Mouse (Mus musculus) c-Kit-positive CD71-negative TER-119-negative erythroid progenitor cells, embryonic 14.5 days (primary cell): ENCODE results near the gene Alpi.

Source experiments
- DNase-seq: peaks from one replicate; pipeline ENCODE4 v3.0.0-alpha.2; 2013; ENCODE audit warnings: low read depth

The Alpi gene

GRCm38 (mm10) chr1:87101411-87101810 is at the start of gene Alpi:
TSS of gene Alpi (minus strand) at chr1:87101606.
- no peak for DNase-seq

GRCm38 (mm10) chr1:87149422-87149821 is 48.0 kb upstream of the Alpi start:
- DNase-seq, result no peak

DNA sequence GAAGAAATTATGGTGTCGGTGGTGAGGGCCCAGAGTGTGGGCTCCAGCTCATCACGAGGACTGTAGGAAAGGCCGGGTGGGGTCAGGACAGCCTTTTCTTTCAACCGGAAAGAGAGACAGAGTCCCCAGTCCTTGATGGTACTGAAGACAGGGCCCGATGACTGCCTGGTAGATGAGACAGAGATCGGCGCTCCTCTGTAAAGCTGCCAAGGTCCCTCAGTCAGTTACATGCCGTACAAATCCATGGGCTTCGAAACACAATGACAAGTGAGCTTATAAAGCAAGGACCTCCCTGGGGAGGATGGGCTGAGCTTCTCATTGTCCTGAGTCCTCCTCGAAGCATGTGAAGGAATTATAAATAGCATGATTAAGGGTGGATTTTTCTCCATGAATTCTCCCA is 41.7 kb upstream of the Alpi start:
- no peak for DNase-seq

GRCm38 (mm10) chr1:87142456-87142855 is 41.0 kb upstream of the Alpi start:
- DNase-seq, result no peak

DNA sequence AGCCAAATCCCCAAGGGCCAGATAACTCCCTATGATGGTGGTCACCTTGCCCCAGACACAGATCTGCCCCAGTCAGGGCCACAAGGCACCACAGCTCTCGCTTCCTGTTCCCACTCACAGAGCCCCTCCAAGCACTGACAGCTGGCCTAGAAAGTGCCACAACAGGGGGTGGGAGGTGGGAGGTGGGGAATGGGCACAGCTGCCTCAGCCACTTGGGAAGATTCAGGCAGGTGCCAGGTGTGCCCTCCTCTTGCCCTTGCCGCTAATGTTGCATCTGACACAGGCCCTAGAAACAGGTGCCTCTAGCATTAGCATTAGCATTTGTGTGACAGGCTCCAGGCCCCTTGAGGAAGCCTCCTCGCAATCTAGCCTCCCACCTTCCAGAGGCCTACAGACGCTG is 40.1 kb upstream of the Alpi start:
- DNase-seq, result no peak

DNA sequence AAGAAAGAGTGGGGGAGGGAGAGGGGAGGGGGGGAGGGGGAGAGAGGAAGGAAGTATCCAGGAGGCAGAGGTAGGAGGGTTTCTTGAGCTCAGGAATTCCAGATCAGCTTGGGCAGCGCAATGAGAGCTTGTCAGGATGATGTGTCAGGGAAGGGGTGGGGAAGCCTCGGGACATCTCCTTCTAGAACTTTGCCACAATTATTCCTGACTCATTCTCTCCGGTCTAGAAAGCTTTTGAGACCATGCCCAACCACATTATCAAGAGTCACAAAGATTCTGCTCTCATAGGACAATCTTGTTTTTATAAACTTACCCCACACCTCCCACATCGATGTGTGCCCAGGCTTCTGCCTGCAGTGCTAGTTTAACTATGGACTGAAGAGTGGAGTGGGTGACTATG is 30.4 kb upstream of the Alpi start:
- DNase-seq, result no peak

DNA sequence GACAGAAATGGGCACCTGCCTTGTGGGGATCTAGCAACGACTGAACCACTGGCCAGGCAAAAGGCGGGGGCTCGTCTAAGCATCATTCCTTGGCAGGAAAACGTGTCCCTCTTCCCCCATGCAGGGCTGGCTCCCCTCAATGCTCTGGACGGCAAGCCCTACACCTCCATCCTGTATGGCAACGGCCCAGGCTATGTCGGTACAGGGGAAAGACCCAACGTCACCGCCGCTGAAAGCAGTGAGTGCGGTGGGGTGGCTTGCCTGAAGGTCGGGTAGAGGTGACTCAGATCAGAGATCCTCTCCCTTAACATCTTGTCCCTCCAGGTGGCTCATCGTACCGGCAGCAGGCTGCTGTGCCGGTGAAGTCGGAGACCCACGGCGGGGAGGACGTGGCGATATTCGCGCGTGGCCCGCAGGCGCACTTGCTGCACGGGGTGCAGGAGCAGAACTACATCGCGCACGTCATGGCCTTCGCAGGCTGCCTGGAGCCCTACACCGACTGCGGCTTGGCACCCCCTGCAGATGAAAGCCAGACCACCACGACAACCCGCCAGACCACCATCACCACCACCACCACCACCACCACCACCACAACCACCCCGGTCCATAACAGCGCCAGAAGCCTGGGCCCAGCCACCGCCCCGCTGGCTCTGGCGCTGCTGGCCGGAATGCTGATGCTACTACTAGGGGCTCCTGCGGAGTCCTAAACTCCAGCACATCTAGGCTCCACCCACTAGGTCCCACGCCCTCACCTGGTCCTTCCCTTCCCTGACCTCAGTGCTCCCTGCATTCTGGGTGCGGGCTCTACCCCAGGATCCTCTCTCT is 26.0 kb upstream of the Alpi start:
- DNase-seq, result no peak

DNA sequence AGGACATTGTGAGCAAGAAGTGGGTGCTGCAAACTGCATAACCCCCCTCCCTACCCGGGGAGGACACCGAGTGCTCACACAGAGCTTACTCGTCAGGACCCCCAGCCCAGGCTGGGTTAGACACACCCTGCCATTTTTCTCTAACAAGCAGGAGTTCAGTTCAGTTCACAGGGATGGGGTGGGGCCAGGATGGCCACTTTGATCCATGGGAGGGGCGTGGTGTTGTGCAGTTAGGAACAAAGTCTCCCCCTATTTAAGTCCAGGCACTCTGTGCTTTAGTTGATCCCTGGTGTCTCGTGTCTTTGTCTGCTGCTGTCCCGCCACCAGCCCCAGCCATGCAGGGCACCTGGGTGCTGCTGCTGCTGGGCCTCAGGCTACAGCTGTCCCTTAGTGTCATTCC is 23.3 kb upstream of the Alpi start, which contains the start of gene Akp3:
Gene Akp3 (plus strand): TSS at position 301 of the 400 bp plus-strand sequence.
- DNase-seq, result no peak

DNA sequence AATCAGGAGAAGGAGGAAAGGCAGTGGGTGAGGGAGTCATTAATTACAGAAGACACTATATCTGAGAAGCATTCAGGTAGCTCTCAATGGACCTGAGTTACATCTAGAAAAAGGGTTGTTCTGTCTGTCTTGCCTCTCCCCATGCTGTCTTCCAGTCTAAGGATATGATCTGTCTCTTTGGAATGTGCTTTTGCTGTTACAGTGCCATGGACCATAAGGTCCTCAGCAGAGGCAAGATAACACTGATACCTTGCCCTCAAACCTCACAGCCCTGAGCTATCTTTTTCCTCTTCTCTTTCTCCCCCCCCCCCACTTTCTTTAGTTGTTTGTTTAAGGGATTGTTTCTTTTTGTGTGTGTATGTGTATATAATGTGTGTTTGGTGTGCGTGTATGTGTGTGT is 13.4 kb upstream of the Alpi start:
- no peak for DNase-seq

DNA sequence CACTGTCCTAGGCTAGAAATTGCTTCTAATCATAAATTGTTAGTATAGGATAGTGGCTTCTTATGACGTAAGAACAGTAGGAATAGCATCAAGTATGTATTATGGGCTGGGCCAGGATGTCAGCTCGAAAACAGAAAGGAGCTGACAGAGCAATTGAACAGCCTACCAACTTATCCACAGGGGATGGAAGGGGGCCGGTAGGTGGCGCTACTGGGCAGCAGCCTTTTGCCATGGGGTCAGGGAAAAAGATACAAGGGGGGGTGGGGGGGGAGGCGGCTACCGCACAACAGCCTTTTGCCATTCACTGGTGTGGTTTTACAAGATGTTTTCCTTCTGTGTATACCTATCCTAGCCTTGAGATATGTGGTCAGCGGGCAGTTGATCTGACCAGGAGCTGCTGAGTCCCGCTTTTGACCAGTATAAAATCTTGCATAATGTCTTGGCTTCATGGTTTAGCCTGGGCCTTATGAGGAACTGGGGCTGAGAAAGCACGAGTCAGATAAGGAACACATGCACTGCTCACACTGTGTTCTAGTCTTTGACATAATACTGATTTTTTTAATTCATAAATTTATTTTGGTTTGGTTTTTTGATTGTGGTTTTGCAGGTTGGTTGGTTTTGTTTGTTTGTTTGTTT is 10.4 kb upstream of the Alpi start:
- DNase-seq, result peak; percentile 16

DNA sequence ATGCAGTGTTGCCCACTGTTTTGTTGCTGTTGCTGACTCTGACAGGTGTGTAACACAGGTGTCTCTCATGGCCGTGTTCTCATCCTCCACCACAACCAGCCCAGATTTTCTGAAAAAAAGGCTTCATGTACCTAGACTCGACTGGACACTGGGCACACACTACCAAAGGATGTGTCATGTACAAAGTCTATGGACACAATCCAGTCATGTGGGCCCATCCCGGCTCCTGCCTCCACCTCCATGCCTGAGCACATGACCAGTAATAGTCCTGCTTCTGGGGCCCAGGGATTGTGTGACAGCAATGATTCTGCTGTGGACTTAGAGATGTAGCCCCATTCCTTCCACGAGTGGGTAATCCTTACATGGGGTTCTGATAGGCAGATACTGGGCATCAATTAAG is 7.2 kb upstream of the Alpi start:
- no peak for DNase-seq

DNA sequence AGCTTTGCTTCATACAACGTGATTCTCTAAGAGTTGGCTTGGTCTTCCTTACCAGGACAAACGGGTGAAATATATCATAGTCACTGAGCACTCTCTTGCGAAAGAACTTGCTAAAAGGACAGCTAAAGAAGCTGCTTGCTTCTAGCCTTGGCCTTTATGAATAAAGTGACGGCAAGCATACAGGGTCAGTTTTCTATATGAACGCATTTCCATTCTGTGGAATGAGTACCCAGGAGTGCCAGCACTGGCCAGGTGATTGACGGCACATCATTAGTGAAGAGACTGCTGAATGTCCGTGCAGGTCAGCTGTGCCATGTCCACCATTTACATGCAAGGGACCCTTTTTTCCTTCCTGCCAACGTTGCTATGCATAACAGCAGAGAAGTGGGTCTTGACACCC is 5.1 kb upstream of the Alpi start:
- no peak for DNase-seq

GRCm38 (mm10) chr1:87103936-87104335 is 2.5 kb upstream of the Alpi start:
- no peak for DNase-seq

DNA sequence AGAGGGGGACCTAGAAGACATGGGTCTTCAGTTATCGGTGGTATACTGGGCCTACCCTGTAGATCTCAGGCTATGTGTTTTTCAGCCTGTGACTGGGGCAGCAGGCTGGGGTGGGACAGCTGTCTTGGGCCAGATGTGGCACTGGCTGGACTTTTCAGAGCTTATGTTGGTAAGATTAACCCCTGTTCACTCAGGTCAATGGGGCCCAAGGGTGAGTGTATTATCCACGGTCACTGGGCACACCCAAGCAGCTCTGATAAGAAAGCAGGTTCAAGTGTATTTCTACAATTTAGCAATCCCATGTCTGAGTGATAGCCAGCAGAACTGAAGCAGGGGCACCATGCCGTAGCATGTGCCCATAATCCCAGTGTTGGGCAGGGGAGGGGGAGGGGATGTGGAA is 708 bp upstream of the Alpi start:
- DNase-seq, result no peak

- DNase-seq, result peak; percentile 36
Measured at GRCm38 (mm10) chr1:87098358-87098975, 2.9 kb downstream of the Alpi start.

- DNase-seq, result no peak
Measured at GRCm38 (mm10) chr1:87095642-87096041, 5.8 kb downstream of the Alpi start.

DNA sequence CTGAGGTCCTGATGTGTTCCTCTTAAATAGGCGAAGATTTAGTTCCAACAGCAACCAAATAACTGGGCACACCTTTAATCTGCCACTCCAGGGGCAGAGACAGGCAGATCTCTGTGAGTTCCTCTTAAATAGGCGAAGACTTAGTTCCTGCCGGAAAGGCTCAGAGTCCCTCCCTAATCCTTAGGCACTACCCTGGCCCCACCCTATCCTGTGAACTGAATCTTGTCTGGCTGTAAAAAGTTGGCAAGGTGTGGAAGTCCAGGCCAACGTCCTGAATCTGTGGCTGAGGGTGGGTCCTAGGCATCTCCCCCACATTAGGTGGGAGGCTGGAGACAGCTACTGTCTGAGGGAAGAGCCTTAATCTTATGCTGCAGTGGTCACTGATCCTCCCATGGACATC is 11.6 kb downstream of the Alpi start, which contains the start of gene Alppl2:
Gene Alppl2 (minus strand): TSS at position 101 of the 400 bp plus-strand sequence.
- no peak for DNase-seq

GRCm38 (mm10) chr1:87089251-87089650 is 12.2 kb downstream of the Alpi start:
- no peak for DNase-seq

GRCm38 (mm10) chr1:87086964-87087363 is 14.4 kb downstream of the Alpi start:
- DNase-seq, result no peak

- no peak for DNase-seq
Measured at GRCm38 (mm10) chr1:87086196-87086595, 15.2 kb downstream of the Alpi start.

- no peak for DNase-seq
Measured at GRCm38 (mm10) chr1:87073776-87074175, 27.6 kb downstream of the Alpi start.

GRCm38 (mm10) chr1:87070720-87071119 is 30.7 kb downstream of the Alpi start:
- DNase-seq, result peak; percentile 34

GRCm38 (mm10) chr1:87060913-87061312 is 40.5 kb downstream of the Alpi start:
- DNase-seq, result no peak
